Mouse (Mus musculus): Measurements from ENCODE around the gene Rftn2. TPM values are rescaled to one million over a fixed set of nuclear protein-coding genes. Genes with fewer than 3 reads are reported as not detected.

Rftn2 gene
- total RNA-seq, 2 experiments from 2014 or later, result 14.2 to 19.7 TPM

- DNase-seq, result peak; percentile 41
These were observed 103.0 kb downstream of the Rftn2 start for GRCm38 (mm10) chr1:55123561-55123960.

DNA sequence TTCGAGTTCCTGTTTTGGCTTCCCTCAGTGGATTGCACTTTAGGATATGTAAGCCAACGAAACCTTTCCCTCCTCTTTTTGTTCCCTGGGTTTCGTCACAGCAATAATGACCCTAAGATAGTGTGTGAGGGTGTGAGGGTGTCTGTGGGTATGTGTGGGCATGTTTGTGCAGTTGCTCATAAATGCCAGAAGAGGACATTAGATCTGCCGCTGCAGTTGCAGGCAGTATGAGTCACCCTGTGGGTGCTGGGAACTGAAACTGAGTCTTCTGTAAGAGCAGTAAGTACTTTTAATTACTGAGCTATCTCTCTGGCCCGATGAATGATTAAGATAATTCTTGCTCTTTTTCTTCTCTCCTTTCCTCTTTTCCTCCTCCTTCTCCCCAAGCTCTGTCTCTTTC is 103.5 kb downstream of the Rftn2 start:
- no peak for DNase-seq

Other genes starting within 250 kb of the Rftn2 start
- 100 to 1,000 TPM; 117 to 148 TPM for gene Sf3b1, start 199.3 kb downstream of the Rftn2 start, total RNA-seq (2021)
- gene Coq10b, start 174.0 kb downstream of the Rftn2 start, total RNA-seq (2021), result 10 to 100 TPM; 35.7 to 82.2 TPM
- 100 to 1,000 TPM; 366 to 527 TPM for gene Hspe1, start 138.7 kb downstream of the Rftn2 start, total RNA-seq (2021)
- gene Hspd1, start 138.5 kb downstream of the Rftn2 start, total RNA-seq (2021), result 100 to 1,000 TPM; 724 to 915 TPM
- gene Mob4, start 95.6 kb downstream of the Rftn2 start, total RNA-seq (2021), result 100 to 1,000 TPM; 132 to 252 TPM
- 1 to 10 TPM; 5.0 to 5.8 TPM for gene Mars2, start 10.4 kb upstream of the Rftn2 start, total RNA-seq (2021)
- not detected for gene Boll, start 136.7 kb upstream of the Rftn2 start, total RNA-seq (2021)
- gene Plcl1, start 179.1 kb upstream of the Rftn2 start, total RNA-seq (2021), result 1 to 10 TPM; 5.5 to 6.1 TPM